Mouse (Mus musculus) midbrain, embryonic 13.5 days (tissue): ENCODE results near the gene Spred2. TPM values are rescaled to one million over a fixed set of nuclear protein-coding genes. Genes with fewer than 3 reads are reported as not detected.

Experiments
- ATAC-seq: fragments of 200-750 bp; cut with Nextera tagmentation; 2 replicates; pipeline ENCODE4 v1.8.0; 2017; ENCODE audit warnings: mild to moderate bottlenecking, moderate TSS enrichment, moderate library complexity
- H3K27ac ChIP-seq: fragments of 300-500 bp; sonication (generic); 2 replicates; pipeline ENCODE4 v1.5.1; 2015; ENCODE audit warnings: inconsistent platforms, mild to moderate bottlenecking, moderate library complexity
- H3K27me3 ChIP-seq: fragments of 300-500 bp; sonication (generic); 2 replicates; pipeline ENCODE4 v1.6.1; 2015; ENCODE audit warnings: mild to moderate bottlenecking, inconsistent platforms
- H3K36me3 ChIP-seq: fragments of 300-500 bp; sonication (generic); 2 replicates; pipeline ENCODE4 v1.6.1; 2015; ENCODE audit warnings: mild to moderate bottlenecking, inconsistent platforms
- H3K4me1 ChIP-seq: fragments of 300-500 bp; sonication (generic); replicated peaks from 2 replicates; pipeline ENCODE4 v1.6.1; 2015; ENCODE audit warnings: inconsistent platforms
- H3K4me2 ChIP-seq: fragments of 300-500 bp; sonication (generic); replicated peaks from 2 replicates; pipeline ENCODE4 v1.6.1; 2015; ENCODE audit warnings: moderate library complexity, mild to moderate bottlenecking, inconsistent platforms
- H3K4me3 ChIP-seq: fragments of 300-500 bp; sonication (generic); replicated peaks from 2 replicates; pipeline ENCODE4 v1.5.1; 2015; ENCODE audit warnings: mild to moderate bottlenecking, inconsistent platforms
- H3K9ac ChIP-seq: fragments of 300-500 bp; sonication (generic); replicated peaks from 2 replicates; pipeline ENCODE4 v1.6.1; 2015; ENCODE audit warnings: mild to moderate bottlenecking, inconsistent platforms
- H3K9me3 ChIP-seq: fragments of 300-500 bp; sonication (generic); 2 replicates; pipeline ENCODE4 v1.6.1; 2016; ENCODE audit warnings: mild to moderate bottlenecking, inconsistent platforms
- WGBS: fragments of 180-500 bp; shearing (Covaris S2); methylation state at CpG from one replicate; pipeline ENCODE4 v1.1.7; 2015; 5-methylcytosine and 5-hydroxymethylcytosine counted together
- polyA plus RNA-seq: library from polyadenylated mRNA; unstranded; fragments of >200 nt; fragmentation: Nextera tagmentation; extraction: Ambion mirVana; gene quantifications from 2 replicates; pipeline ENCODE4 v1.2.1, GENCODE M21; 2015

Spred2 gene
- polyA plus RNA-seq, 1 experiment from 2014 or later: 4.9 TPM

DNA sequence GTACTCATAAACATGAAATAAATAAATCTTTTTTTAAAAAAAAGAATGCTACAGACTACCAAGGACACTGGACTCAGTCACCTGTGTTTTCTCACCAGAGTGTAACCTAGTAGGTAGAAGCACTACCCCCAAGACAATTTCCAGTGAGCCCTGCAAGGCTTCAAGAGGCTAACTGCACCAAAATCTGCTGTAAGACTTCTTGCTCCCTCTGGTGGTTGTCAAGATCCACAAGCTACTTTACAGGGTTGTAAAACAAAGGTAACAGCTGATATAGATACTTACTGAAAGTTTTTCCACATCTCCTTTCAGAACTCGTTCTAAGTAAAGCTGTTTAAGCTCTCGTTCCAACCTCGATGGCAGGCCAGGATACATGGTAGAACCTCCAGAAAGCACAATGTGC, 148.0 kb downstream of the Spred2 start:
- Histone ChIP-seq H3K9me3 (no peaks in the 10 kb centered on the region), H3K4me2 (no peak overlapping the region), H3K4me3 (no peak overlapping the region), H3K27me3 (no peaks in the 10 kb centered on the region), H3K4me1 (no peaks in the 10 kb centered on the region), H3K9ac (no peak overlapping the region), H3K36me3 (peaks cover 61% of the 10 kb centered on the region), H3K27ac (no peak overlapping the region)
- ATAC-seq: no peak
- 89% methylated on average over 3 of the region's 3 CpGs for WGBS

GRCm38 (mm10) chr11:20072826-20073225, 148.7 kb downstream of the Spred2 start:
- ATAC-seq: no peak

More at GRCm38 (mm10) chr11:20072826-20073225, 148.7 kb downstream of the Spred2 start:
- Histone ChIP-seq H3K9ac (no peak overlapping the region), H3K27me3 (no peaks in the 10 kb centered on the region), H3K4me2 (no peak overlapping the region), H3K36me3 (peaks cover 65% of the 10 kb centered on the region), H3K4me1 (no peaks in the 10 kb centered on the region), H3K4me3 (no peak overlapping the region), H3K27ac (no peak overlapping the region), H3K9me3 (no peaks in the 10 kb centered on the region)
- 97% methylated on average over 5 of the region's 5 CpGs for WGBS

Other genes starting within 250 kb of the Spred2 start
- 167 and 179 TPM in 2 replicates for gene Actr2, start 188.5 kb downstream of the Spred2 start, polyA plus RNA-seq